Mouse (Mus musculus) urinary bladder, postnatal 4 days (tissue): ENCODE data around the gene Nuak2.

Experiments used
- DNase-seq, 2 experiments: peaks; one replicate each; pipeline ENCODE4 v3.0.0; 2021 to 2022; ENCODE audit warnings: low spot score in 2 of 2

Gene Nuak2

DNA sequence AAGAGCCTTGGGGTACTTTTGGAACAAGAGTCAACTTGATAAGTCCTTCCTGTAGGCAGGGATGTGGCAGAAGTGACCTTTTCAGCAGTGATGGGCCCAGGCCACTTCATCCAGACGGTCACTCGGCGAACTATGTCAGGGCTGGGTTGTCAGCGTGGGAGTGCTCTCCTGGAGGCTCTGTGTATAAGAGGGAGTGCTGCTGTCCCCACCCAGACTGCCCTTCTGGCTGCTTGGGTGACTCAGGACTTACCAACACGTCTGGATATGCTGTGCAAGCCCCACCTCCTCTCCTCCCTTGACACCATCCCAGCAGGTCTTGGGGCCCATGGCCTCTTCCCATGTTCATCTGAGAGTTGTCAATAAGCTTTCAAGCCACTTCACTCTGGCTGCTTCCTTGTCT lies 37.5 kb downstream of the Nuak2 start:
- DNase-seq: no peak

DNA sequence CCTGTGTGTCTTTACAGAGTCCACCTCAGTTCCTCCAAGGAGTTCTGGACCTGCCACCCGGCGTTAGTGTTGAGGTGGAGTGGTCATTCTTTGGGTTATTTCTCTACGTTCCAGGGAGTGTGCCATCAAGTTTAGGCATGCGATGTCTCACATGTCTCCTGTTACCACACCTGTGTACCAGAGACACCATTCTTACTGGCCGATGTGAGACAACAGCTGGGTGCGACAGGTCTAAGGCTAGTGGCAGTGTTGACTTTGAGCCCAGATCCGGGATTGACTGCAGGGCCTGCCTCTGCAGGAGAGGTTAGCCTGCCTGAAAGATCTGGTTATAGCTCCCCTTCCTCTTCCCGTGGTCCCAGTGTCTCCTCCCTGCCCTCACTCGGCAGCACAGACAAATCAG lies 38.3 kb downstream of the Nuak2 start:
- DNase-seq: no peak

DNA sequence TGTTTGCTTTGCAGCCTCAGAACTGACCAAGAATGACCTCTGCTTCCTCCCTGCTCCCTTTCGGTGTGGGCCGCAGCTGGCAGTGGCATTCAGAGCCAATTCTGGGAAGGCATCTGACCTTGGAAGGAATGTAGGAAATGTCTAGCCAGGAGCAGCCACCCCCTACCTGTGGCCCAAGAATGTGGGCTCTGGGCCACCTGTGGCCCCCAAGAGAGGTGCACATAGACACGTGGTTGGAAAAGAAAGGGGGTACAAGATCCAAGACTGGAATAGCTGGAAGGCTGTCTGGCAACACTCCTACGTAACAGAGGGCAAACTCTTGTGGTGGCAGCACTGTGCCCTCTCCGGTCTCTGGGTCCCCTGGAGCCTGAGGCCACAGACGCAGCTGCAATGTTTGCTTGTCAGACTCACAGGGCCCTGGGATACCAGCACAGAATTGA lies 39.3 kb downstream of the Nuak2 start:
- DNase-seq: no peak

DNA sequence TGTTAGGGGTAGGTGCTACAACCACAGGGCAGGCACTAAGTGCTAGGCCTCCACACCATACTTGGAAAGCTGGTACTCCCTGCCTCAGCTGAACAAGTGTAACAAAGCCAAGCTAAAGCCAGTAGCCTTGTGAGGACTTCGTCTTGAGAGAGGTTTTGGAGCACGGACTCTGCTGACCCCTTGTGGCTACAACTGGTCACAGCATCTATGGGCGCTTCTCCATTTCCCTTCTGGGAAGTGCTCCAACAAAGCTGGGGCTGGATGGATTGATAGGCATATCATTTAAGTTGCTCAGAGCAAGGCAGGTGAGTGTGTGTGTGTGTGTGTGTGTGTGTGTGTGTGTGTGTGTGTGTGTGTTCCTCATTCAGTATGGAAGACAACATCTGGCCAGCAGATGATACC lies 39.9 kb downstream of the Nuak2 start:
- peak; percentile 79 to 85 for DNase-seq

DNA sequence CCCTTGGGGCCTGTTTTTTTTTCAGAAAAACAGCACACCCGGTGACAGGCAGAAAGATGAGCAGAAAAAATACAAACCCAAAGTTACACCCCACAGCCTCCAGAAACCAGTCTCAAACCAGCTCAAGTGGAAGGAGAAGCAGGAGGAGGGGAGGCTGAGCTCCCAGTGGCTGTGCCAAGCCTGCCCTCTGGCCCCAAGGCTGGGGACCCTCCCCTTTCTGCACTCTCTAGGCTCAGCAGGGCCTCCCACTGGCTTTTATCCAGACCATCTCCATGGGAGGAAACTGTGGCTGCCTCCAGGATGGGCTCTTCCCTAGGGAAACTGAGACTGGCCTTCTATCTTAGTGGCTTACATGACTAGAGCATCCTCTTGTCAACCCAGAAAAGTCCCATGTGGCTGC lies 40.9 kb downstream of the Nuak2 start:
- DNase-seq: no peak

DNA sequence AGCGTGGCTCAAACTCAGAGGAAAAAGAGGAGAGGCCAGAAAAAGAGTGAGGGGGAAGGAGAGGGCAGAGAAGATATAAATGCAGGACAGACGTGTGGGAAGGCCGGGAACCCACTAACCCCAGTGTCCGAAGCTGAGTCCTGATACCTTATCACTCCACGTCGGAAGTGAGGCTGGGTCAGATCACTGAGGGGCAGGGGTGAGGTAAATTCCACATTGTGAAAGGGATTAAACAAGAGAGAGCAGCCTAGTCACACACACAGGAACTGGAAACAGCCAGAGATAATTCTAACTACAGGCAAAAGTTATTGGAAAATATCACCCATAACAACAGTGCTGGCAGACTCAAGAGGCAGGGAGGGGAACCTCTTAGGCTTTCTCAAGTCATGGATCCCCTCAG lies 46.0 kb downstream of the Nuak2 start:
- no peak for DNase-seq

DNA sequence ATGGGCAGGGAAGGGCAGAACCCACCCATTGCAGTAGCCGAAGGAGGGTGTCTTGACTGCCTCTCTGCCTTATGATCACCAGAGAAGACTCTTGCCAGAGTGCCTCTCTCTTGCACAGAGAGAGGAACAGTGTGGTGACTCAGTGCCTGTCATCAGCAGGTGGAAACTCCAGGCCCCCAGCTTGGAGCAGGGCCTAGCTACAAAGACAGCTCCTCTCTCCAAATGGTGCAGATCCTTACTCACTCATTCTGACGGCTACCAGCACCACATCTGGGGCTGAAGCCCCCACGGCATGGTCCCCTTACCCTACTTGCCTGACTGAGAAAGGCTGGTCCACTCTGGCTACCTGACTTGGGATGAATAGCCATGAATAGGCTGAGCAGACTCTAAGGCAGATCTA lies 48.5 kb downstream of the Nuak2 start:
- no peak for DNase-seq

DNA sequence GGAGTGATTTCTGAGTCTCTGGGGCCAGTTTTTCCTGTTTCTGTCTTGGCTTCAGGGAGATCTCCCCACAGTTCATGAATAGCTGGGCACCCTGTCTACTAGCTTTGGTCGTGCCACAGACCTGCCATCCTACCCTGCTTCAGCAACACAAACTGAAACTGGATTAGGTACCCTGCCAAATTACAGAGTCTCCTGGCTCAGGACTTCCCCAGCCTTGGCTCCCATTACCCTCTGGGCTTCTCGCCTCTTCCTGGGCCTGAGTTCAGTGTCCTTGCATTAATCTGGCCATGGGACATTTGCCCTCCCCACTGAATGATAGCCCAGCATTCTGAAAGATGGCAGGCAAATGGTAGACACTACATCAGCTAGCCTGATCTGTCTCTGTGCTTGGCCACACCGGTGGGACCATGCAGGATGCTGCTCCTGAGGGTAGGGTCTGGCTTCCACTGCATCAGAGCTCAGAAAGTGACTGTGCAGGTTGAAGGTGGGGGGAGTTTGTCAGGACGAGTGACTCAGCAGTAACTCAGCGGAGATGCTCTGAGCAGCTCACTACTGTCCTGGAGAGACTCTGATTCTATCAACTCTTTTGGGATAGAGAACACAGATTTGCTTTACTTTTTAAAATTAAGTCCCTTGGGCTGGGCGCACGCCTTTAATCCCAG lies 49.1 kb downstream of the Nuak2 start:
- no peak for DNase-seq

DNA sequence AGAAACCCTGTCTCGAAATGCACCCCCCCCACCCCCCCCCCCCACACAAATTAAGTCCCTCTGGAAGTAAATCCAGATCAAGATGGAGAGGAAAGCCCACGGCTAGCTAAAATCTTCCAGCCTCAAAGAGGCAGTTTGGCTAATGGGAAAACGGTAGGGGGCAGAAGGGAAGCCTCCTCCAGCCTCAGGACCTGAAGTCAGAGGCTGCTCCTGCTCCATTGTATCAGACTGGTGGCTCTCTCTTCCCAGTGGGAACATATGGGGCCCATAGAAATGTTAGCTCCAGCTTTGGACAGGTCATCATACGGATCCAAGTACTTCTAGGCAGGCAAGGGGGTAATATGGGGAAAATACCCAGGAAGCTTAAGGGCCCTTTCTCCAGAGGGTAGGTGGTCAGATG lies 49.7 kb downstream of the Nuak2 start:
- no peak for DNase-seq

DNA sequence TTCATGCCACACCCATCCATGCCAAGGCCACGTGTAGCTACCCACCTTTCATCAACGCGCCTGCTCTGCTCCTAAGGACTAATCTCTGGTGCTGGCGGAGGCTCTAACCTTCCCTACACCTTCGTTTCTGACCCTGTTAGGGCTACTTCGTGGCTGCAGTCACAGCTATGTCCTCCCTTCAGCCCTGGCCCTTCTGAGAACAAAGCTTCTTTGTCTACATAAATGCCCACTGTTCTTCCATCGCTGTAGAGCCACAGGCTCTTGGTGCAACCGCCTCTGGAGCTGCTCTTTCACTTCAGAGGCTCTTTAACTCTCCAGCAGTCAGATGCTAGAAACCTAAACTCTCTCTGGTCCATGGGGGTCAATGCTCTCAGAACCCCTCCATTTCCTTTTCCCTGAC lies 50.3 kb downstream of the Nuak2 start:
- no peak for DNase-seq

DNA sequence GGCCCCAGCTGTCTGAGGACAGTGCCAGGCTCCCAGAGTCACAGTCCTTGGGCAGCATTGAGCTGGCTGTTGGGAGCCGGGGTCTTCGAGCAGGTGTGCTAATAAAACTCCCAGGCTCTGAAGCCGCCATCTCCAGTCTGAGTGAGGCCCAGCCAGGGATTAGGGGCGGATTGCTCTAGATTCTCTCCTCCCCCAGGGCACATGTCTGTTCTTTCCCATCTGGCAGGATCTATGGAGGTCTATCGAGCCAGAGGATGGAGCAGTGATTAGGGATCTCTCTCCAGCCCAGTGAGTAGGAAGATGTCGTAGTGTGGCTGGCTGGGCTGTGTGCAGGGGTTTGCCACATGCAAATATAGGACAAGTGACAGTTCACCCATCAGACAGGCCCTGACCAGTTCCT lies 51.0 kb downstream of the Nuak2 start:
- DNase-seq: no peak

DNA sequence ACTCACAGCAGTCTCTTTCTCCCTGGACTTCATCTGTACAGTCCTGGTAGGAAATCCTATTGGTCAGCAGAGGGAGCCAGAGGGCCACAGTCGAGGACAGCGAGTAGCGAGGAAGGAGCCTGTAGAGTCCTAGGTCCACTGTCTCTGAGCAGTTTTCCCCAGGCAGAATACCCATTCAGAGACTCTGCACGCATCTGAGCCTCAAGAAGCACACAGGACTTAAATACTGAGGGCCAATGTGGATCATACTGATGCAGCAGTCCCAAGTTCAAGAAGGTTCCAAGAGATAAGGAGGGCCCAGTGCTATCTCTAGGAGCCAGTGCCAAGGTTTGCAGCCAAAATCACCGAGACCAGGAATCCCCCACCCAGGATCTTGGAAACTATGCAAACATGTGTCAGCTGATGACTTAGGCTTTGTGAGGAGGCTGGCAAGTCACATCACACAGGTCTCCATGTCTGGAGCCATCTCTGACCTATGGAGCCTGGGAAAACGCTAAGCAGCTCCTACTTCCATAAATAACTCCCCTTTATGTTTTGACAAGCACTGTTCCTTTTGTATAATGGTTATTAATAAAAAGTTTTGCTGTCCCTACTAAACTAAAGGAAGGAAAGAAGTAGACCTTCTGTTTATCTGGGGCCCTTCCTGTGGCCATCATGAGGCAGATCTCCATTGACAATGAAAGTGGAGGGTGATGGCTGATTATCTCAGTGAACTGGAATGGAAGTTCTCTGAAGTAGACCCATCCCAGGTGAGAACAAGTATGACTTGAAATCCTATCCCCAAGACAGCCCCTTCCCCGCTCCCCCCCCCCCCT lies 52.0 kb downstream of the Nuak2 start:
- DNase-seq: peak; percentile 71 to 86

DNA sequence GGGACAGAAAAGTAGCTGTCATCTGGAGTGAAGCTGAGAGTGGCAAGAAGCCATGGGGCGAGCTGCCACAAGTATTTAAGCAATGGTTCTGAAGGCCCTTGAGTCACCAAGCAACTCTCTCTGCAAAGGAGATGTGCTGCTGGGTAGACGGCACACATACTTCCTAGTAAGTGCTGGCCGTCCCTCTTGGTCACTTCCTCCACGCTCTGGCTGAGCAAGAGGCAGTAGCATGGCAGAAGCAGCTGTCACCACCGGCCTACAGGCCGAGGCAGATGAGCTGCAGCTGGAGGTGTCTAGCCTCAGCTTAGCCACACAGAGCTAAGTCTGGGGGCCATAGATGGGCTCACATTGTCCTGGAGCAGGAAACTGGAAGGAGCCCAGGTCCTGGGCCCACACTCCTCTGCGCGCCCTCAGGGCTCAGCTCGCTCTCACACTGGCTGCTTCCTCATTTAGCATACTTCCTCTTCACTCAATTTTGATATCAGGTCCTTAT lies 54.8 kb downstream of the Nuak2 start:
- DNase-seq: no peak

DNA sequence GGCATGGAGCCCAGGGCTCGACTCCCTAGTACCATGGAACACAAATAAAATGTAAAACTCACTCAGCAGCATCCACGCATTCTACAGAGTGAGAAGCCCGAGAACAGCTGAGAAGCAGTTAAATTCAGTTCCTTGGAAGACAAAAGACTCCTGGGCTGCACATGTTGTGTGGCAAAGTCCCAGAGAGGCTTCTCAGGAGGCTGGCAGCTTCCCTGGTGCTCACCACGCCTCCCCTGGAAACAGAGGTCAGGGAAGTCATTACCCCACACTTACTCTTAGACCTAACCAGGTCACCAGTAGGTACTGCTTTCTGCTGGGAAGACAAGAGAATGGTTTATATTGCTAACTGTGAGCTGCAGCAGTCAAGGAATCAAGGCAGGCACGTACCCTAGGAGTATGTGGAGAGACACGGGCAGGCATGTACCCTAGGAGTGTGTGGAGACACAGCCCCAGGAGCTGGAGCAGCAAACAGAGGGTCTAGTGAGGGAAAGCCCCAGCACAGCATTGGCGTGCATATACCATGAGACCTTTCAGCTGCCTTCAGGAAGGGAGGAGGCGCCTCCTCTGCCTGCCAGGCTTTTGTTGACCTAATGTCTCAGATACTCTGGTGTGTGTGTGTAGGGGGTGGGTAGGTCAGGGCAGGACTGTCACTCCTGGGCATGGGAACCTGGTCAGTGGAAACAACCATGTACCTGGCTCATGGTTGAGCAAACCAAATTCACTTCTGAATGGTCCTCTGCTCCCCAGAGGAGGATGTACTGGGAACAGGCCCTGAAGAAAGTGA lies 55.6 kb downstream of the Nuak2 start:
- DNase-seq: no peak

DNA sequence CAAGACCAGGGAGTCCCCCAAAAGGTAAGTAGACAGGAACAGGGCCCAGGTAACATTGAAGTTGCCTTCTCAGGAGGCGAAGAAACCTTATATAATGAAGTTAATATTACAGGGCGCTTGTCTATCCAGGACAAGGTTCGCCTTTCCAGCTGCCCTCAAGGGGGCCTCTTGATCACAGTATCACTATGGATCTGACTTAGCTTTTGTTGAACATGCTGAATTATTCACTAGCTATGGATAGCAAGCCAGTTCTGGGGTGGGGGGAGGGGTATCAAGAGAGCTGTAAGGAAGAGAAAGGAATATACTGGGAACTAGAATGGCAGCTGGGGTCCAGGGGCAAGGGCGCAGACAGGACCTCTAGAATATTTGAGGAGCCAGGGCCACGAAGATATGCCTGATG lies 56.4 kb downstream of the Nuak2 start:
- no peak for DNase-seq

DNA sequence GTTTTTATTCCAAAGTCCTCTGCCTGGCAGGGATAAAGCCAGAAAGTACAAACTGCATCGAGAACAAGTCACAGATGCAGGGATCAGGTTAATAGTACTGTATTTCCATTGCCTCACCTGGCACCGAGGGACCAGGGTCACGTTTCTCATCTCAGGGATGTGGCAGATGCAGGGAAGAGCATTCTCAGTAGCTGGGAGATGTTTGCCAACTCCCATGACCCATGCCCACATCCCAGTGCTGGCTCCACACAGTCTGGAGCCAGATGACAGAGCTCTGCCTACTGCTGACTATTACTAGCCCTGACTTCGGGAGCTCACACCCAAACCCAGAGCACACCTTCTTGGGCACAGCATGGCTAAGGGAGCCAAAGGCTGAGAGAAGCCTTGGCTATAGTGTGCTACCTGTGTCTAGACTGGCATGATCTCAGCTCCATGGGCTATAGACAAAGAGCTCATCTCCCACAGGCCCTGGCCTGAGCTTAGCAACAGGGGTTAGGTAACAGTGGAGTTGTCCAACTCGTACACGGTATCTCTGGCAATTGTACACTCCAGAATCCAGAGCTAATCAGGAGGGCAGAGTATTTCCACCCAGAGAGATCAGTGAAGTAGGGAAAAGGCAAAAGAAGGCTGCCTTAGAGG lies 57.1 kb downstream of the Nuak2 start:
- no peak for DNase-seq

DNA sequence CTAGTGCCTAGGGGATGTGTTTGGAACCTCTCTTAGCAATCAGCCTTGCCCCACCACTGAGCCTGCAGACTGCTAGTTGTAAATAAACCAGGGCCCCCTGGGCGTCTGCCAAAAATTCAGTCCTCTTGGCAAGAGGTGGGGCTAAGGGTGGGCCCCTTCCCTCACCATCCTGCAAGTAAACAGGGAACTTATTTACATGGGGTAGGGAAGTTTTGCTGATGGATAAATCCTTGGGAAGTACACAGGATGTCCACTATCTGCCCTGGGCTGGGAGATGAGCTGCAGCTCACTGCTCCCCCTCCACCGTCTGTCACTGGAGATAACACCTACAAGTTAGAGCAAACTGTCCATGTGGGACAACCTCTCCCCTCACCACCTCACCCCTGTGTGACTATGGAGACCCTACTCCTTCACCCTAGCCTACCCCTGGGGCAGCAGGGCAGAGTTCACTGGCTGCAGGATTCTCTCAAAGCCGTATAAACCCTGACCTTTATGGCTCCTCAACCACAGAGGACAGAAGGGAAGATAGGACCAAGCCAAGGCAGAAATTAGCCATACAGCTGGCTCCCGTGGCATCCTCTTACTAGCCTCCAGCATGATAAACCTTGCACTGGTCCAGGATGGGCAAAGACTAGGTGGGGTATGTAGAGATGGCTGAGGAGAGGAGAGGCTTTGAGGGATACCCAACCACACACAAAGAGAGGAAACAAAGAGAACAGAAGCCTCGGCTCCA lies 58.4 kb downstream of the Nuak2 start:
- DNase-seq: no peak

DNA sequence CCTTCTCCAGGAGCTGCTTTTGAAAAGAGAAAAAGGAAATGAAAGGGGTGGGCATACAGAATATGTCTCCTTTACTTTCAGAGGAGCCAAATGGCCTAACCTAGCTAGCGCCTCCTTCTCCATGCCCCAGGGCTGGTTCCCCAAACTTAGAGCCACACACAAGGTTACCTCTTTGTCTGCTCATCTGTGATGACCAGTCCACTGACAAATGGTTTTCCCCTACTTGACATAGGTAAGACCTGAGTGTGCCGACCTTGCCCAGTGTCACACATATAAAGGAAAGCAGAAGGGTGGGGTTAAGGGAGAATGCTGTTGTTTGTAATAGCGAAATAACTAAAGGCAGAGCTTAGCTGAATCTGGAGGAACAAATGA lies 58.9 kb downstream of the Nuak2 start:
- no peak for DNase-seq

DNA sequence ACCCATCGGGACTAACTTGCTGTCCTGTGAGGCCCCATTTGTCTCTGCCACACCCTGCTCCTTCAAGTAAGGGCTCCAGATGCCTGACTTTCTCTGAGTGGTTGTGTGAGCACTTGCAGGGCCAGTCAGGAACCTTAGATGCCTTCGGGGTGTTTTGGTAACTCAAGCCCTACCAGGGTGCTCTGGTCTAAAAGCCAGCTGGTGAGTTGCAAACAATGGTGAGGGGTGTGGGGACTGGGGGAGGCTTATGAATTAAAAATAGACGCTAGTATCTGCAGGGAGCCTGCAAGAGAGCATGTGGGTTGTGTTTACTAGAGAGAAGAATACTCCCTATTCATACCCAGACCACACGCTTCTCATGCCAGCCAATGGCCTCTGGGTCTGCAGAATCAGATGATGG lies 59.3 kb downstream of the Nuak2 start:
- no peak for DNase-seq

DNA sequence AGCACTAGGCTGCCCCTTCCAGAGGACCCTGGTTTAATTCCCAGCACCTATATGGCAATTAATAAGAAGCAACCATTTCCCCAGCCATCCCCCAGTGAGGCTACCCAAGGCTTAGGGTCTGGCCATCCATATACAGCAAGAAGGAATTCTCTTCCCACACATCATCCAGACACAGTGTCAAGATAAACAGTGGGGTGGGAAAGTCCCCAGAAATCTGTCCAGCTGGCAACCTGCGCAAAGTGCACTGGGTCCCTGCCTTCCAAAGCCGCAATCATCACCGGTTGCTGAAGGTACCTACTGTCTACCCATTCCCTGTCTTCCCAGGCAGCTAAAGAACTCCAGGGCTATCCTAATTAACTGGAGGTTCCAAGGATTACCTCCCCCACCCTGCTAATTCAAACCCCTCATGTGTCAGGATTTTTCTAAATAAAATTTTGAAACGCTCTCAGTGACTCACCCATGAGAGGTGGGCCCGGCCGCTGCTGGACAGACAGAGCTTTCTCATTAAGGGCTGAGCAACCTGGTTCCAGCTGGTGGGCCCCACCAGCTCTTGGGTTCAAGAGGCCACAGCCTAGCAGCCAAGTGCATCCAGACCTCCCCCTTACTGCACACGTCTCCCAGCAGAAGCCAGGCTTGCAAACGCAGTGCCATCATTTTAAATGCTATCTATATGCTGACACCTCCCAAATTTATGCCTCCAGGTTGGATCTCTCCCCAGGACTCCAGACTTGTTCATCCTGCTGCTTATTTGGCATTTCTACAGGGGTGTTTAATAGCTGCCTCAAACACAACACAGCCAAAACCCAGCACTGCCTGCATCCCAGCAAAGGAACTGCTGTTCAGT lies 60.5 kb downstream of the Nuak2 start:
- no peak for DNase-seq

DNA sequence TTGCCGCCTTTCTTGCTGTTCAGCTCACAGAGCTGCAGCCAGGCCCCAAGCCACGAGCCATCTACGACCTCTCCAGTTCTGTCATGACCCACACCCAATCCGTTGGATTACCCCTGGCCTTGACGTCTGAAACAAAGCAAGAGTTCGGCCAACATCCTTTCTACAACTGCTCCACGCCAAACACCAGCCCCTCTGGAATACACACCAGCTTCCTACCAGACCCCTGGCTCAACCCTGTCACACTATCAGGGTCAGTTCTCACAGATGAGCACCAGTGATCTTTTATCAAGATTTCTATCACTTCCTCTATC lies 61.1 kb downstream of the Nuak2 start:
- DNase-seq: no peak
